Mouse (Mus musculus) ZHBTc4 (cell line): Measurements from ENCODE around the gene Sorcs3.

Experiments used
- DNase-seq: peaks from one replicate; pipeline ENCODE4 v3.0.0-alpha.2; 2011; ENCODE audit warnings: low read depth, low spot score

Sorcs3 gene

GRCm38 (mm10) chr19:48205929-48206814 is at the start of gene Sorcs3:
TSS of gene Sorcs3 (plus strand) at chr19:48206025.
- peak; percentile 44 for DNase-seq

DNA sequence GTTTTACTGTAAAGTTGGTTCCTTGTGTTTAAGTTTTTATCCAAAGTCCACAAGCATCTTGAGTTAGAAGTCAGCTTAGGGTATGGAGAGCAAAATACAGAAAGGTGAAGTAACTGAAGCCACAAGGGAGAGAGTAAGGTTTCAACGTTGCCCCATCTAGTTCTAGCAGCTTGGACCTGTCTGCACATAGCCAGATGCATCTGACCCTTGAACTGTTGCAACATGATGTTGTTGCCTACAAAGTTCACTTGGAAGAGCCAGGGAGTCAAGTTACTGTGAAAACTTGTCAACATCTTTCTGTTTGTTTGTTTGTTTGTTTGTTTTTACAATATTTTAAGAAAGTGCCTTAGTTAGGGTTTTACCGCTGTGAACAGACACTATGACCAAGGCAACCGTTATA is 40.5 kb upstream of the Sorcs3 start:
- no peak for DNase-seq

DNA sequence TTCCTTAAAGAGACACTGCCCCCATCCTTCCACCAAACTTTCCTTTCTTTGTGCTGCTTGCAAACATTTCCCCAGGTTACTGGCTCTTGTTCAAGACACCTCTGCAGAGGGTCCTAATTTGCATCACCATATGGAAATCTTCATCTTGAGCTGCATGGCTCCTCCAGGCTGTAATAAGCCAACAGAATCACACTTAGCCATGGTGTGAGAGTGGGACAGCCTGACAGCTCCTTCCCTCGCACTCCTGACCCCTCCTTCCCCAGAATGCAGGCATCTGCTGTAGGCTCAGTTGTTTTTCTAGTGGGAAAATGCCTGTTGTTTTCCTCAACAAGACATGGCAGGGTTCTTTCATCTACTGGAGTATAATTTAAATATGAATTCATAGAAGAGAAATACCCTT is 38.7 kb upstream of the Sorcs3 start:
- no peak for DNase-seq

DNA sequence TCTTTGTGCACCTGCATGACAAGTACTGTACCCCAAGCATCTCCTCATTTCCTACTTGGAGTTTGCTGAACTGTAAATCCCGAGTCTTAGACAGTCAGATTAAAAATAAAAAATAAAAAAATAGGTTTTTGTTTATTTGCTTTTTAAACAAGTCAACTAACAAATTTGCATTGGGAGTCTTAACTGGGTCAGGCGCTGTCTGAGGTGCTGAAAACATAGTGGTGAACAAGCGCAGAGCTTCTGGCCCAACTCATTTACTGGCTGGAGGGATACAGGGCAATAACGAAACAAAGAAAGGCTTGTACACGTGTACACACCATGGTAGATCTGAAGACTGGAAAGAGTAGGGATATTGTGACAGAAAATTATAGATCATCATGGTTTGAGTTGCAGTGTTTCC is 37.5 kb upstream of the Sorcs3 start:
- peak; percentile 49 for DNase-seq

DNA sequence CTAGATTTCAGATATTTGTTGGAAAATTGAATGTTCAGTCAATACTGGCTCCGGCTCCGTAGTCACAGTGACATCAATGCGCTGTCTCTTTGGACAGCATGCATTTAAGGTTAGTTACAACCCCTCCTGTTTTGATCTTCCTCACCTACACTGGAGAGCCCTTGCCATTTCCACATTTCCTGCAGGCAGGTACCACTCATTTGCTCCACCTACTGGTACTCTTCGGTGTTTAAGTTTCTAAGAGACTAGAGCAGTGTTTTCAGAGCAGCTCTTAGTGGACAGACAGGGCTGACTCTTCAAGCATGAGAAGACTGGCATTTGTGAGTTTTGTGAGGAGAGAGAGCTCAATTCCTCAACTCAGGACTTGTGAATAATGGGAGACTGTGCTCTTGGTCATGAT is 31.1 kb upstream of the Sorcs3 start:
- DNase-seq, result peak; percentile 15

DNA sequence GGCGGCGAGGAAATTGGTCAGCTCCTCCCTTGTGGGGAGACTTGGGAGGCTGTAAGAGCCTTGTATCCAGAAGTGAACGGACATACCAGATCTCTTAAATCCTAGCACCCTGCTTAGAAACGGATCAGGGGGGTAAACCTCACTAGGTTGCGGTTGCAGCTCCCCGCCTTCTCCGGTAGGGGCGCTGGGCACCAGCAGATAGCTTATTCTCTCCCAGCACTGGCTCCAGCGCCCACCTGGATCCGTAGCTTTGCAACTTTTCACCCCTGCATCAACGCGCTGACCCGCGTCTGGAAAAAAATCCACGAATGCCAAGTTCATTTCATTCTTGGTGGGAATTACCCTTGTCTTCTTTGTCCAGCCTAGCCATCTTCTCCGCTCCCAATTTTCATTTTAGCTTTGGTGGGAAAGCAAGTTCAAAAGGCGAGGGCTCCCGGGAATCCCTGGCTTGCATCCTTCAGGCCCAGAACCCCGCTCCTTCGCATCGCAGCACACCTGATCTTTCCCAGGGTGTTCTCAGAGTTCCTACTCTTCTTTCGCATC is 1.8 kb upstream of the Sorcs3 start:
- peak; percentile 83 for DNase-seq

DNA sequence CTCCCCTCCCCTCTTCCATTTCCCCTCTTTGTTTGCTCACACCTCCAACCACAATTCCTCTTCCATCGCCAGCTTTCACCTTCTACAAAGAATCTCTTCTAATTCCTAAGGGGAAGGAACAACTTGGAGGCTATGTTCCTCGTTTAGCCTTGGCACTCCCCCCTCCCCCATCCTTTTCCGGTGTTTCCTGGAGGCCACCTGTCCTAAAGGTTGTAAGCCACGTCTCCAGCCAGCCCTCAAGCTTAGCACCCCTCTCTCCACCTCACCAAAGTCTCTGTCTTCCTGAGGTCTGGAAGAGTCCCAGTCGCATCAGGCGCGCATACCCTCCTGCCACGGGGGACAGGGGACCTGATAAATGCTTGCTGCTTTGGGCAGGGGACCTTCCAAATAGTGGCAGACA is 1.3 kb upstream of the Sorcs3 start:
- DNase-seq, result no peak

DNA sequence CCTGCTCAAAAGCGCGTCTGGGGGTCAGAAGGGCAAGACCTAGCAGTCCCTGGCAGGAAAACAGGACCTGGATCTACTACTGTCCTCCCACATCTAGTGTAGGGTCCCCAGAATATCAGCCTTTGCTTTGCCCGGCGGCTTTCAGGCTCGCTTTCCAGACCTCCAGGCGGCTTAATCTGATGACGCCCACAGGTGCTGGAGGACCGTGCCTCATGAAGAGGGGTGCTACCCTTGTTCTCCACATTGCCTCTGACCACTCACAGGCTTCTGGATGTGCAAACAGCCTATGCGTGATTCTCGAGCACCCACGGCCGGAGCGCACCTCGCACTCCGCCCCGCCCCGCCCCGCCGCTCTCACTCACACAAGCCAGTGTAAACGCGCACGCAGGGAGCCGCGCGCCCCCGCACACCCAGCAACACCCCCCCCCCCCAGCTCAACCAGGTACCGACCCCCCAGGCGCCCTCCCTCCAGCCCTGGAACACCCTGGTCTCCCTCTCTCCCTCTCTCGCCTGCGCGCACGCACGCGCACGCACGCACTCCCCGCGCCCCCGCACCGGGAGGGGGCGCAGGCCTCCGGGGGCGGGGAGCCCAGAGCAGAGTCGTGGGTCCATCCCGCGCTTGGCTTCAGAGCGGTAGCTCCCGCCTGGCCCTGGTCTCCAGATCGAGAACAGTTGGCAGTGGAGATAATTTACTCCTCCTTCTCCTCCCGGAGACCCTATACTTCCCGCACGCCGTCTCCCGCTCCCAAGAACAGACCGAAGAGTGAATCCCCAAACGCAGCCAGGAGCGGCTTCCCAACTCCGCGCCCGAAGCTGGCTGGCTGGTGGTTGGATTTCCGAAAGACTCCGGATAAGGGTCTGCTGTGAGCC is 698 bp upstream of the Sorcs3 start:
- peak; percentile 37 for DNase-seq

DNA sequence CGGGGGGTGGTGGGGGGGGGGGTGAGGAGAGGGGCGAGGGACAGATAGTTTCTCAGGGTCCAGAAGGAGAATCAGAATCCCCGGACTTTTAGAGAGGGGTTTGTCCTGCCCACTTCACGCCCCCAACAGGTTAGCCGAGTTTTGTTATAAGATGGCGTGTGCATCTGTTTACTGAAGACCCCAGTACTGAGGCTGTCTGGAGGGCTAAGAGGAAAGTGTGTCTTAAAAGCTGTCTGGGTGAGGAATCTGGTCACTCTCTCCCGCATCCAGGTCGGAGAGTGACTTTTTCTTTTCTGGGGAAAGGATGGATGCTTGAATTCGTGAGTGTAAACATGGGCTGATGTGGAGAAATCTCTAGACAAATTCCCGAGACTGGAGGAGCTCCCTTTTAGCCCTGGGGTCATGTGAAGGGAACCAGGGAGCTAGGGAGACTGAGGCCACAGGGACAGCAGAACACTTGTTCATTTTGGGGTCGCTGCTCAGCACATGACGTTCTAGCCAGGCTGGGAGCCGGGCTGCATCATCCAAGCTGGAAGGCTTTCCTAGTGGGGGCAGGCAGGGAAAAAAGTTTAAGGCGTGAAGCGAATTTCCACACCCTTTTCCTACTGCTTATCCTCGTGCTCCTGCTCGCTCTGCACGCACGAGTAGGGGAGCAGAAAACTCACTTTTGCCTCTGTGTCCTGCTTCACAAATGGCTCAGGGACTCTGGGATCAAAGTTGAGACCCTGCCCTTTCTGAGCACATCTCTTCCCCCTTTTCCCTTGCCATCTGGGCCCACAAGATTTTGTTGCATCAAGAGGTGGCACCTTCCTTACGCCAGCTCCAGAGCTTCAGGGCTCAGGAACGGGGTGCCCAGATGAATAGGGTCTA is 1.3 kb downstream of the Sorcs3 start:
- DNase-seq, result peak; percentile 13

GRCm38 (mm10) chr19:48207731-48208370 is 2.0 kb downstream of the Sorcs3 start:
- peak; percentile 2 for DNase-seq

GRCm38 (mm10) chr19:48215379-48215778 is 9.6 kb downstream of the Sorcs3 start:
- no peak for DNase-seq

GRCm38 (mm10) chr19:48237786-48238372 is 32.1 kb downstream of the Sorcs3 start:
- no peak for DNase-seq

- DNase-seq, result peak; percentile 5
Observed at GRCm38 (mm10) chr19:48238391-48238790, 32.6 kb downstream of the Sorcs3 start.

GRCm38 (mm10) chr19:48240960-48241359 is 35.1 kb downstream of the Sorcs3 start:
- DNase-seq, result no peak

DNA sequence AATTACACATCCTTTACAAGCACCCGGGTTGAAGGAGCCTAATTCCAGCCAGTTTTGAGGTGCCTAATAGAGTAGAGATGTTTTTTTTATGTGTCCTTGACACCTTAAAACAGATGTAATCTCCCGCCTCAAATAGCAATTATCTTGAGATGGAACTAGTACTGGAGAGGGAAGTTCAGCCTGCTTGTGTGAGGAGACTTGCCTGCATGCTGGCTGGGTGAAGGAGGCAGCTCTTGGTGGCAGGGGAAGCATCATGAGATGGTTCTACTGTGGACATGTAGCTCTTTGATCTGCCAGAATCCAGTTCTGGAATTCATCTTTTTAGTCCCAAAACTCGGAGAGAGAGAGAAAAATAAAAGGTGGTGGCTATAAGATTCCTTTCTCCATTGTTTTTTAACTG is 38.2 kb downstream of the Sorcs3 start:
- no peak for DNase-seq

DNA sequence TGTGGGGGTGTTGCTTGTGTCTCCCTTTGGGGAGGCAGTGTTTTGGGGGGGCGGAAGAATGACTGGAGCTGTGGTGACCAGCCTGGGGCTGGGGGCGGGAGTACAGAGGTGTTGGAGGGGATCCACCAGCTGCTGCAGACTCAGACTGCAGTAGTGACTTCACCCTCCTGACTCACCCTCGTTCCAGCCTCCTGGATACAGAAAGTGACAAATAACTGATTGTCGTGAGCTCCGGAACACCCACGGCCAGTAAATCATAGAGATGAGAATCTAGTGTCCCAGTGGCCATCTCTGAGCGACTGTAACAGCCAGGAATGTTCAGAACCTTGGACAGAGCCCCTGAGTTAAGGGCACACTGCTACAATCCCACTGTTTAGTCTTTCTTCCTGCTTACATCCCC is 53.4 kb downstream of the Sorcs3 start:
- DNase-seq, result peak; percentile 21

GRCm38 (mm10) chr19:48260671-48261070 is 54.8 kb downstream of the Sorcs3 start:
- no peak for DNase-seq

GRCm38 (mm10) chr19:48263750-48264149 is 57.9 kb downstream of the Sorcs3 start:
- no peak for DNase-seq

DNA sequence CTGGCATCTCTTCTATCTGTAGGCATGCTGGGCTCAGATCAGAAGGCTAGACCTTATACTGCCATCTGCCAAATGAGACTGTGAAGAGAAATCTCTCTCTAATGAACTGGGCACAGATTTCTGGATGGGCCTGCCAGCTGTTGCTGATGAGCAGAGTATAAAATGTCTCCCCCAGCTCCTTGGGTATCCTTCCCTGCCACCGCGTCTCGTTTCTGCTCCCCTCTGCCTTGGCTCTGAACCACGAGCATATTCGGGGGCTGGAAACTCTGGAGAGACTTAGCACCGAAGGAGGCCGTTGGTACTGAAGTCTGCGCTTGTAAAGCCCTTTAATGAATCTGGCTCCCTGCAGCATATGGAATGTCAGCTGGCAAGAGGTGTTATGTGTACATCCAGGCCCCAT is 74.4 kb downstream of the Sorcs3 start:
- DNase-seq, result no peak

DNA sequence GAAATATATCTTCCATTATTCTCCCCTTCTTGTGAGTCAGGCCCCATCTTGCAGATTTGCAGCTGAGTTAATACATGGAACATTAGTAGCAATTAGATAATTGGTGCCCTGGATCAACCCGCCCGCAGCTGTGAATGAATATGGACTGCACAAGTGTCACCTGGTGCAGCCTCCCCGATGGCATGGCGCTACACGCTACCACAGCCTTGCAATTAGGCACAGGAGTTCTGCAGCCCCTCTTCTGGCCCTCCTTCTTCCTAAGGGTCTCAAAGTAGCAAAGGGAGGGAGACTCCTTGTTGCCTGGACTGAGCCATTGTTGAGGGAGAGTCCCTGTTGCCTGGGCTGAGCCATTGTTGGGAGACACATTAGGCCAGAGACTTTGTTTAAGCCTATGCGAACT is 76.4 kb downstream of the Sorcs3 start:
- no peak for DNase-seq
